Mouse (Mus musculus) kidney, adult 18-20 months (tissue): Measurements from ENCODE around the gene Myo3b.

Experiments used
- DNase-seq: peaks from one replicate; pipeline ENCODE4 v3.0.0; 2021

Myo3b gene

GRCm38 (mm10) chr2:70066338-70067022, 27.6 kb downstream of the Myo3b start:
- peak; percentile 30 for DNase-seq

DNA sequence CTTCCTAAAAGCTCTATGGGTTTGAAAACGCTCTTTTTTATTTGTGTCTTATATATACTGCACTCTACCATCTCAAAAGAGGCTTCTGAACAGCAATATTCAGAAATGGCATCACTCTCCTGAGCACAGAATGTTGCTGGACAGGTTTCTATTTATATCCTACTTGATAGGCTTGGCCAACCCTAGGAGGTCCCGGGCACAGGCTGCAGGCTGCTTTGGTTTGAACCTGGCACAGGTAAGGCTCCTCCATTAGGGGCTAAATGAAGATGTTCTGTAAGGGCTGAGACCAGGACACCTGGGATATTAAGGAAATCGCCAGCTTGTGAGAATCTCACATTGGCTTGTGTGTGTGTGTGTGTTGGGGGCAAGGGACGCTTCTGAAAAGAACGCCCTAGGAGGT, 30.9 kb downstream of the Myo3b start:
- peak; percentile 37 for DNase-seq

DNA sequence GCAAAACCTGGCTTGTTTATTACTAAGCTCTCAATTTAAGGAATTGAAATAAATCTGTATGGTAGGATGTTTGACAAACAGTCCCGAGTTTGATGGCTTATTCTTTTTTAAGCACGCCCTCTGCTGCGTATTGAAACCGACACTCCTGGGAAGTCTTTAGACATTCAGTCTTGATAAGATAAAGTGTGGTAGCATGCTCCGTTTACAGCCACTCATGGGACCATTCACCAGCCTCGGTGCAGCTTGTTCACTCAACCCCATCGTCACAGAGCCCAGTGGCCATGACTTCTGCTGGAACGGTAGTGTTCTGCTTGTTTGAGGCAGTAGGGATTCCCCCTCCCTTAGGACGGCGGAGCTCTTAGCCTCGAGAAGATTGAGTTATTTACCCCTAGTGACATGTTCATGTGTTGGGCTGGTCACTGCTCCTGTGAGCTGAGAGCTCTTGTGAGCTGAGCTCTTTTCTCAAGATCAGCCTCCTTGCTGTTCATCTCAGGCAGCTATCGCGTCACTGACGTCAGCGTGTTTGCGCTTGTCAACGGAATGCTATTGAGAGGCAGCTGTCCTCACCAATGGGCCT, 44.6 kb downstream of the Myo3b start:
- no peak for DNase-seq

- DNase-seq, result no peak
Observed at GRCm38 (mm10) chr2:70091261-70091660, 52.3 kb downstream of the Myo3b start.

DNA sequence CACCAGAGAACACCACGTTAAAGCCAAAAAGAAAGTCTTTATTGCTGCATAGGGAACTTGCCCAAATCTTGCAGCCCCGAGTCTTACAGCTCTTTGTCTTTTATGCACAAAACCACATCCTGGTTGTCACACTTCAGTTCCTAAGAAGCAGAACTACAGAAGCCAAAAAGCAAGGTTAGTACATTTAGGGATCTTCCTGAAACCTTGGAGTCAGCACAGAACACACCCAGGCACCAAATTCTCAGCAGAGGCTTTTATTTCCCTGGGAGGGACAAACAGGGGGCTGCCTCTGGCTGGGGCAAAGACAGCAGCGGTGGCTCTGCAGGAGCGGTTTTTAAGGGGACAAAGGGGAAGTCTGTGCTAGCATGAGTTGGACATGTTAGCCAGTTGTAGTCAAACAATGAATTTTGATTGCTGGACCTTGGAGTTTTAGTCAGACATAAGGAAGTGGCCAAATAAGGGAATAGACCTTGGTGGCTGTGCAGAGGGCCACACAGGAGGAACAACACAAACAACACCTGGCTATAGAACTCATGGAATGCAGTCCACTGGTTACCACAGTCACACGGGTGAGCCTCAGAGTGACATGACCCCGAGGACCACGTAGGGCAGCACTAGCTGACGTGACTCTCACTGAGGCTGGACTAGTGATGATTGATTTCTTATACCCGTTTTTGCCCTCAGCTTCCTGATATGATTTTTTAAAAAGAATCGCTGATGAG, 53.0 kb downstream of the Myo3b start:
- no peak for DNase-seq

DNA sequence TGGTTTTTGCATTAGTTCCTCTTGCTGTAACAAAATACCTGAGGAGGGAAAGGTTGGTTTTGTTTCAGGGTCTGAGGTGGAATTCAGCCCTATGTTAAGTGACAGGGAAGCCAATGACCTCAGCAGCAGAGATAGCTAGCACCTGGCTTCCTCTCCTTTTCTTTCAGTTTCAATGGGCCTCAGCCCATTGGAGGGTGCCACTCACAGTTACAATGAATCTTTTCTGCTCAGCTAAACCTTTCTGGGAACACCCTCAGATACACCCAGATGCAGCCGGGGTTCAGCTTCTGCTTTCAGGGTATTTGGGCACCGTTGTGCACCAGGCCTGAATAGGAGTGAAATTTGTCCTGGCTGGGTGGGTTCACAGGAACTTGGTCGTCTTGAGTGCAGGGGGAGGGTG, 53.7 kb downstream of the Myo3b start:
- no peak for DNase-seq

- DNase-seq, result no peak
Observed at GRCm38 (mm10) chr2:70094446-70094845, 55.5 kb downstream of the Myo3b start.

- no peak for DNase-seq
Observed at GRCm38 (mm10) chr2:70097229-70098095, 58.5 kb downstream of the Myo3b start.

- DNase-seq, result no peak
Observed at GRCm38 (mm10) chr2:70099459-70099858, 60.5 kb downstream of the Myo3b start.

DNA sequence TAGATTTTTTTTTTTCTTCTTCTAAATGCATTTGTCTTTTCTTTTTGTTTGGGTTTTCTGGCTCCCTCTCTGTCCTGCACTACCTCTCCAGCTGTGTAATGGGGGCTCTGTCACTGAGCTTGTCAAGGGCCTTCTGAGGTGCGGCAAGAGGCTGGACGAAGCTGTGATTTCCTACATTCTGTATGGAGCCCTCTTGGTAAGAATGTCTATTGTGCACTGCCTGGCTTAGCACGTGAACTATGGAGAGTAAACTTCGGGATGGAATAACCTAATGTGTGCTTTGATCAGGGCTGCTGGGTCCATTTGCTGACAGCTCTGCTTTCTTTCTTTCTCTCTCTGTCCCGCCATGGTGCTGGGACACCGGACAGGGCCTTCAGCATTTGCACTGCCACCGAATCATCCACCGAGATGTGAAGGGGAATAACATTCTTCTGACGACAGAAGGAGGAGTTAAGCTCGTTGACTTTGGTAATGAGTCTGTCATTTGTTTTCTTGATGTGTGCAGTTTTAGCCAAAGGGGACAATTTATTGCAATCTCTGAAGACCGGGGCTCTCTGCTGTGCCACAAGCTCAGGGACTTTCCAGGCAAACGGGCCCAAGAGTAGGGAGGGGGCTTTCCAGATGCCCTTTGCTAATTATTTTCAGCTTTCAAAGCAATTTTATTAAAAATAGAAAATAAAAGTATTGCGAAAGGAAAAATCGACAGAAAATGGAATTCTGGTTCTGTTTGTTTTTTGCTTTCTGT, 66.5 kb downstream of the Myo3b start:
- no peak for DNase-seq

DNA sequence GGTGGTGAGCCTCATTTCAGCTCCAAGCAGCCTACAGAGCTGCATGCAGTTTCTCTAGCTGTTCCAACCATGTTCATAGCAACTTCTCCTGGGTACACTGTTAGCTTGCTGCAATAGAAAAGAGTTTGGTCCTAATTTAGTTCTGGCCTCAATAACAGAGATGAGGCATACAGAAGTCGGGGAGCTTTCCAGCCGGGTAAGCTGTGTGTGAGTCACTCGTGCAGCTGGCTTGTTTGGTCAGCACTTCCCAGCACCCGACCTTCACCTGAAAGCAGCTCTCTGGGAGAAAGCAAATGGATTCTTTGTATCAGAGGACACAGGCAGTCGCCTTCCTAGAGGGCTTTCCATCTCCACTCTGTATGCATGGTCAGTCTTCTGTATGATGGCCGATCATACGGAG, 70.1 kb downstream of the Myo3b start:
- DNase-seq, result no peak

DNA sequence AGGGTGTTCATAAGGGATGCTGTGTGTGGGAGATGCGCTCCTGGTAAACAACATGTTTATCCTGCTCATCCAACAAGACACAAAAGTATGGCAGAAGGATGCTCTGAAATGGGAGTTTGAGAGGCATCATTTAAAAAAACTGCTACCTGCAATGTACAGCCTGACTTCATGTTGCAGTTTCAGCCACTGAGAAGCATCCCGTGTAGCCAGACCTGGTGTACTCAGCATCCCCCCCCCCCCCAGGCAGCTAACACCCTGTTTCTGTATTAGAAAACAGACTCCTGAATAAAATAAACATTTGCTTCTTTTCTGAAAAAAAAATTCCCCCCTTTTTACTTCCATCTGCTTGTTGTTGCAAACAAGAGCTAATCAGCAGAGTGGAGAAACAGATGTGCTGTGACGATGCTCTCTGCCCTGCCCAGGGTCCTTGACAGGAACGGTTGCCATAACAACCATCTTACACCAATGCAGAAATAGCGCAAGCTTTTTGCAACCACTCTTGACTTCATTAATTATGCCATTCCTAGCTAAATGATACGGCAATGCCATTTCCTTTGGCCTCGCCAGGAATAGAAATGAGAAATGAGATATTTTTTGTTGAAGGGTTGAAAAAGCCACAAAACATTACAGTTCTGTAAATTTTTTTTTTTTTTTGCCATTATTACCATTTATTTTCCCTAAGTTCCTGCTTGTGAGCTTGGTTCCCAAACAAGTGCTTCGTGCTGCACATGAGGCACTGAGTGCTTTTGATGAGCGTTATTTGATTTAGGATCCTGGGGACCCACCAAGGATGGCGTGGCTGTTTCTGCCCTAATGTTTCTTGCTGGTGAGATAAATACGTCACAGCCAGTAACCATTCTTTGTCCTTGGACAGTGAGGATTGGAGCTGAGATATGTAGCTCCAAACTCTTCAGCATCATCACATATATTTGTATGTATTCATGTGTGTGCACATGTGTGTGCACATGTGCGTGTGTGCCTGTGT, 75.2 kb downstream of the Myo3b start:
- DNase-seq, result no peak

GRCm38 (mm10) chr2:70118376-70119264, 79.7 kb downstream of the Myo3b start:
- no peak for DNase-seq

GRCm38 (mm10) chr2:70119265-70119663, 80.3 kb downstream of the Myo3b start:
- DNase-seq, result no peak

DNA sequence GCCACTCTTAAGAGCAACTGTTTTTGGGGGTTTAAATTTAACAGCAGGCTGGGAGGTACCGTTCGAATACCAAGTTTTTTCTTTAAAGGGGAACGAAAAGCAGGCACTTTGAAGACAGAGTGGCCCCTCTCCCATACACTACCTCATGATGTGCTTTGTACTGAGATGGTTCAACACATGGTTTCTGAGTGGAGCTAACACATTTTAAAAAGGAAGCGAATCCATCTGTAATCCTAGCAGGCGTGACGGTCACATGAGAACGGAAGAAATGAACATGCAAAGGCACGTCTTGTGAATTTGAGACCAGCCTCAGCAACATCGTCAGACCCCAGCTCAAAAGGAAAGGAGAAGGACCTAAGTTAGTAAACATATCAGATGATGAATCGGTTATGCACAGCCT, 87.4 kb downstream of the Myo3b start:
- no peak for DNase-seq

- DNase-seq, result peak; percentile 66
Observed at GRCm38 (mm10) chr2:70126783-70127182, 87.9 kb downstream of the Myo3b start.

DNA sequence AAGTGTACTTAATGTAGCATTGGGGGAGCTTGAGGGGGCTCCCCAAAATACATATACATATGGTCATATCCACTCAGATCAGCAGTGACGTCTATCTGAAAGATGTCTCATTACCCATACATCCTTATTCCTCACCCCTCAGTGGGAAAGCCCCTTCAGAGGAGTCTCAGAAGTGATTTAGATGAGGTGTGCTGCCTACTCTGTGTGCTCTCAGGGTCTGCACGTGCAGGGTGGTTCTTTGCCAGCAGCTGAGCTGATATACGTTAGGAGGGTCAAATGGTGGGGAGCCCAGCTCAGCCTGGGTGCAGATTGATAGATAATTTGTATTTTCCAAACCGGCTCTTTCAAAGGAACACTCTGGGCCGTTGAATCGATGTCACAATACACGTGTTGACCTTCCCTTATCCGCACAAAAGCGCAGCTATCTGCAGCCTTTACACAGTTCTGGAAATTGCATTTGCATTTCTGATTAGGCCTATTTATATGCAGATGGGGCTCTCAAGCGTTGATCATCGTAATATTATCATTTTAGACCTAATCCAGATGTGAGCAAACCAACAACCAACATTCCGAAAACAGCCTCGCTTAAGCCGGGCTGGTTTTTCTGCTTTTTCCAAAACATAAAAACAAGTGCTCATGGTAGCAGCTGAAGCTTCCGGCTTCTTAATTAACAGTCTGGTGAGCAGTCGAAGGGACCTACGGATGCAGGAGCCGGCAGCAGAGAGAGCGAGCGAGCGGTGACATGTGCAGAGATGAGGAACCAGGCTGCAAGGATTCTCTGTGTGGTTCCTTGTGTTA, 88.6 kb downstream of the Myo3b start:
- no peak for DNase-seq

DNA sequence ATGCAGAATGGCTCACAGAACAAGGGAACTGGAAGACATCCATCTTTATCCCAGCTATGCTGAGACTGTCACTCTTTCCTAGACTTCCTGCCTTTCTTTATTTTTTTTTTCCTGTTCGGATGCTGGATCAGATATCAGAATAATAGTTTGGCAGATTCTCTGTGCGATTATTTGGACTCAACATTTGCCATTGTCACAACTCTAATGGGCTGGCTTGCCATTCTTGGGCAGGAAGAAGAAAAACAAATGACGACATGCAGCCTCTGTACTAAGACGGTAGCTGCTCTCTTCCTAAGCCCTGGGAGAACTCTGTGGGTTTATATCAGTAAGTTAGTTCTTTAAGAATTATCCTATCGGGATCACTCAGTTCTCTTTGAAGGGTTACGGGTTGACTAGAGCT, 89.7 kb downstream of the Myo3b start:
- DNase-seq, result no peak

DNA sequence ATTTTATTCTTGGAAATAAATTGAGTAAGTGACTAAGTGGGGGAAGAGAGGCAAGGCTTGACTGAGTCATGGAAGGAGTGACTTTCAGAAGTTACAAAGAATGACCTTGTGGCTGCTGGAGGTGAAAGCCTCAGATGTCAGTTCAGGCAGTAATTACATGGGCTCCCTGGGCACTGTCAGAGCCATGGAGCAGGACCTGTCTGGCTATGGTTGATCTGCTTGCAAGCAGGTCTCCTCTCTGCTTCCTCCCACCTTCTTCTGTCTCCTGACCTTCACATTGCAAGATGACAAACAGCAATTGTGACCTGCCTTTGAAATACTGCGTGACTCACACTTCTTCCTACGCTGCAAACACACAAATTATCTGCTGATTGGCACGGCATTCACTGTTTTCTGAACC, 90.6 kb downstream of the Myo3b start:
- no peak for DNase-seq
